Mouse (Mus musculus): ENCODE measurements at regions not wholly inside any gene's neighbourhood (a gene's known extent, or its start where the extent isn't known, plus 50 kb on each side); places are given as distances from the start of the nearest gene placed in this dataset.

GRCm38 (mm10) chr2:11362205-11362994 is 190.5 kb downstream of the Prkcq start:
- peak; percentile 45 for DNase-seq (ENCODE audit: low spot score)

GRCm38 (mm10) chr2:11359280-11359679 is 187.4 kb downstream of the Prkcq start:
- DNase-seq (ENCODE audit: low spot score): no peak

GRCm38 (mm10) chr2:11356714-11357113 is 184.8 kb downstream of the Prkcq start:
- no peak for DNase-seq (ENCODE audit: low spot score)

- DNase-seq (ENCODE audit: low spot score): no peak
These were observed 183.7 kb downstream of the Prkcq start for GRCm38 (mm10) chr2:11355594-11355993.
